Mouse (Mus musculus): ENCODE measurements around the gene Cry2.

- TF ChIP-seq CTCF (IDR thresholded peaks at IDR 0.05; ENCODE audit: control insufficient read depth, insufficient read depth, low read length) (no peak), POLR2A (IDR thresholded peaks at IDR 0.05; ENCODE audit: borderline replicate concordance, control insufficient read depth, low read depth, low read length) (no peak)
Observed at GRCm38 (mm10) chr2:92360893-92361292, 73.0 kb downstream of the Cry2 start.
